Mouse (Mus musculus) thymus, adult 2 months (tissue): ENCODE results near the gene Sqstm1. TPM values are rescaled to one million over a fixed set of nuclear protein-coding genes. Genes with fewer than 3 reads are reported as not detected.
A peak's percentile ranks its signal among the peaks of the same experiment; 100 is the strongest.
"Not testable (repeated sequence)": the region's sequence is repeated elsewhere in the genome, so short reads cannot be mapped to it uniquely, and the experiment has no call there.

Experiments used
- DNase-seq: peaks from one replicate; pipeline ENCODE4 v3.0.0; 2021
- H3K27ac ChIP-seq: fragments of 200-500 bp; 2 replicates; pipeline ENCODE4 v1.5.1; 2012; ENCODE audit warnings: low read length, control low read depth; ENCODE audit not compliant: control insufficient read depth, insufficient read depth
- H3K27me3 ChIP-seq: fragments of 200-500 bp; 2 replicates; pipeline ENCODE4 v1.6.1; 2012; ENCODE audit warnings: mild to moderate bottlenecking, low read length, moderate library complexity, mixed read lengths; ENCODE audit not compliant: control insufficient read depth, insufficient read depth
- H3K36me3 ChIP-seq: fragments of 200-500 bp; 2 replicates; pipeline ENCODE4 v1.6.1; 2012; ENCODE audit warnings: mild to moderate bottlenecking, low read length, moderate library complexity; ENCODE audit not compliant: control insufficient read depth, insufficient read depth
- H3K4me1 ChIP-seq: fragments of 200-500 bp; replicated peaks from 2 replicates; pipeline ENCODE4 v1.6.1; 2012; ENCODE audit warnings: low read length; ENCODE audit not compliant: control insufficient read depth, insufficient read depth
- H3K4me3 ChIP-seq: fragments of 200-500 bp; 2 replicates; pipeline ENCODE4 v1.5.1; 2012; ENCODE audit warnings: mild to moderate bottlenecking, low read length, control low read depth, moderate library complexity; ENCODE audit not compliant: control insufficient read depth, insufficient read depth
- CTCF ChIP-seq: fragments of 200-500 bp; IDR thresholded peaks from 2 replicates; pipeline ENCODE4 v1.5.1; 2012; ENCODE audit warnings: mild to moderate bottlenecking, control low read depth, low read length, moderate library complexity, borderline replicate concordance; ENCODE audit not compliant: control insufficient read depth, poor library complexity, insufficient read depth; ENCODE audit errors: extremely low read depth
- POLR2A ChIP-seq: fragments of 200-500 bp; IDR thresholded peaks from 2 replicates; pipeline ENCODE4 v1.6.1; 2012; ENCODE audit warnings: mild to moderate bottlenecking, low read length, control low read depth, moderate library complexity; ENCODE audit not compliant: control insufficient read depth, poor library complexity, insufficient read depth; ENCODE audit errors: extremely low read depth
- WGBS: fragments of 180-500 bp; shearing (Covaris S2); methylation state at CpG from one replicate; pipeline ENCODE4 v1.1.7; 2018; 5-methylcytosine and 5-hydroxymethylcytosine counted together
- polyA plus RNA-seq: library from polyadenylated mRNA; depleted of rRNA; stranded (reverse); fragments of >200 nt; gene quantifications from 2 replicates; pipeline ENCODE4 v1.2.3, GENCODE M21; 2012

Sqstm1 gene
- polyA plus RNA-seq, 1 experiment = 173 TPM

- WGBS = 95% methylated on average over 5 of the region's 5 CpGs
- Histone ChIP-seq H3K27ac (no peak overlapping the region), H3K4me1 (peaks cover 5% of the 10 kb centered on the region; the same call in 1 of the 2 replicates), H3K4me3 (no peak overlapping the region), H3K27me3 (no peaks in the 10 kb centered on the region), H3K36me3 (no peaks in the 10 kb centered on the region)
- no peak for DNase-seq
- TF ChIP-seq POLR2A = no peak
These were observed 31.8 kb downstream of the Sqstm1 start for GRCm38 (mm10) chr11:50178532-50179488.

- peaks cover 5% of the 10 kb centered on the region; the same call in 1 of the 2 replicates for H3K4me1 ChIP-seq
- 95% methylated on average over 6 of the region's 6 CpGs for WGBS
These were observed 33.5 kb downstream of the Sqstm1 start for GRCm38 (mm10) chr11:50177111-50177510.

GRCm38 (mm10) chr11:50176351-50176750, 34.3 kb downstream of the Sqstm1 start:
- Histone ChIP-seq H3K27me3 (no peaks in the 10 kb centered on the region), H3K27ac (no peak overlapping the region), H3K4me3 (no peak overlapping the region), H3K4me1 (peaks cover 5% of the 10 kb centered on the region; the same call in 1 of the 2 replicates), H3K36me3 (no peaks in the 10 kb centered on the region)
- no peak for DNase-seq
- TF ChIP-seq POLR2A (no peak), CTCF (no peak)
- WGBS = 99% methylated on average over 3 of the region's 3 CpGs

More at GRCm38 (mm10) chr11:50177111-50177510, 33.5 kb downstream of the Sqstm1 start:
- TF ChIP-seq POLR2A = no peak
- no peak for TF ChIP-seq CTCF
- Histone ChIP-seq H3K36me3 (no peaks in the 10 kb centered on the region), H3K27ac (no peak overlapping the region), H3K4me3 (no peak overlapping the region), H3K27me3 (no peaks in the 10 kb centered on the region)
- no peak for DNase-seq

- Histone ChIP-seq H3K4me3 (peak overlapping the region; percentile 84), H3K27me3 (no peaks in the 10 kb centered on the region), H3K27ac (0 out of 2 replicates have a peak overlapping the region, but pooled peaks have one; percentile 2), H3K4me1 (peaks cover 5% of the 10 kb centered on the region; the same call in 1 of the 2 replicates), H3K36me3 (peaks cover 7% of the 10 kb centered on the region; the same call in 1 of the 2 replicates)
- TF ChIP-seq CTCF = no peak
- peak; percentile 75 for TF ChIP-seq POLR2A
- WGBS = under 1% methylated on average over 27 of the region's 27 CpGs
- peak; percentile 100 for DNase-seq
These were observed 35.9 kb downstream of the Sqstm1 start for GRCm38 (mm10) chr11:50174730-50175187.

- DNase-seq = peak; percentile 13
- not testable (repeated sequence) for H3K4me1 ChIP-seq, H3K36me3 ChIP-seq, H3K27me3 ChIP-seq
- peak within 1 kb of the TSS; percentile 84 for H3K4me3 ChIP-seq
- H3K27ac ChIP-seq = 0 out of 2 replicates have a peak within 1 kb of the TSS, but pooled peaks have one; percentile 2
- WGBS = 4% methylated on average over 19 of the region's 19 CpGs
These were observed 36.4 kb downstream of the Sqstm1 start, which contains the start of gene Mrnip for GRCm38 (mm10) chr11:50174111-50174729. TSS of gene Mrnip (plus strand) at chr11:50174444.

GRCm38 (mm10) chr11:50168352-50168751, 42.3 kb downstream of the Sqstm1 start:
- no peaks in the 10 kb centered on the region for H3K27me3 ChIP-seq
- no peaks in the 10 kb centered on the region for H3K4me1 ChIP-seq
- peaks cover 19% of the 10 kb centered on the region for H3K36me3 ChIP-seq
- no peak overlapping the region for H3K4me3 ChIP-seq
- H3K27ac ChIP-seq = no peak overlapping the region
- WGBS = 91% methylated on average over 5 of the region's 5 CpGs
- no peak for TF ChIP-seq POLR2A
- no peak for DNase-seq
